Mouse (Mus musculus) neural tube, embryonic 11.5 days (tissue): ENCODE measurements around the gene Skap2. TPM values are rescaled to one million over a fixed set of nuclear protein-coding genes. Genes with fewer than 3 reads are reported as not detected.

Experiments used
- ATAC-seq: fragments of 200-750 bp; cut with Nextera tagmentation; 2 replicates; pipeline ENCODE4 v1.8.0; 2017; ENCODE audit warnings: moderate number of reproducible peaks, mild to moderate bottlenecking, moderate TSS enrichment, moderate library complexity; ENCODE audit not compliant: insufficient read depth, low FRiP score, low TSS enrichment
- DNase-seq: peaks from one replicate; pipeline ENCODE4 v3.0.0-alpha.2; 2015; ENCODE audit warnings: low spot score
- H3K27ac ChIP-seq: fragments of 300-500 bp; sonication (generic); 2 replicates; pipeline ENCODE4 v1.5.1; 2014; ENCODE audit warnings: low read depth, mild to moderate bottlenecking, low read length
- H3K27me3 ChIP-seq: fragments of 300-500 bp; sonication (generic); 2 replicates; pipeline ENCODE4 v1.6.1; 2014; ENCODE audit warnings: mild to moderate bottlenecking, low read length, mixed read lengths; ENCODE audit not compliant: control insufficient read depth, insufficient read depth
- H3K36me3 ChIP-seq: fragments of 300-500 bp; sonication (generic); 2 replicates; pipeline ENCODE4 v1.6.1; 2014; ENCODE audit warnings: mild to moderate bottlenecking, low read length, moderate library complexity, mixed read lengths; ENCODE audit not compliant: control insufficient read depth, insufficient read depth
- H3K4me1 ChIP-seq: fragments of 300-500 bp; sonication (generic); 2 replicates; pipeline ENCODE4 v1.6.1; 2014; ENCODE audit warnings: low read length, mixed read lengths; ENCODE audit not compliant: control insufficient read depth, insufficient read depth
- H3K4me2 ChIP-seq: fragments of 300-500 bp; sonication (generic); 2 replicates; pipeline ENCODE4 v1.6.1; 2014; ENCODE audit warnings: low read depth, mild to moderate bottlenecking, moderate library complexity
- H3K4me3 ChIP-seq: fragments of 300-500 bp; sonication (generic); 2 replicates; pipeline ENCODE4 v1.5.1; 2014; ENCODE audit warnings: low read depth, low read length
- H3K9ac ChIP-seq: fragments of 300-500 bp; sonication (generic); 2 replicates; pipeline ENCODE4 v1.6.1; 2014; ENCODE audit warnings: mild to moderate bottlenecking, low read length
- H3K9me3 ChIP-seq: fragments of 300-500 bp; sonication (generic); 2 replicates; pipeline ENCODE4 v1.6.1; 2016; ENCODE audit warnings: low read length; ENCODE audit not compliant: control insufficient read depth
- WGBS: fragments of 180-500 bp; shearing (Covaris S2); extraction: QIAGEN DNeasy Blood & Tissue Kit; methylation state at CpG from one replicate; pipeline ENCODE4 v1.1.7; 2014; 5-methylcytosine and 5-hydroxymethylcytosine counted together
- polyA plus RNA-seq: library from polyadenylated mRNA; unstranded; fragments of >200 nt; fragmentation: Nextera tagmentation; extraction: Ambion mirVana; gene quantifications from 2 replicates; pipeline ENCODE4 v1.2.1, GENCODE M21; 2014

The Skap2 gene
- polyA plus RNA-seq, 1 experiment from 2014 or later: 71.8 TPM

DNA sequence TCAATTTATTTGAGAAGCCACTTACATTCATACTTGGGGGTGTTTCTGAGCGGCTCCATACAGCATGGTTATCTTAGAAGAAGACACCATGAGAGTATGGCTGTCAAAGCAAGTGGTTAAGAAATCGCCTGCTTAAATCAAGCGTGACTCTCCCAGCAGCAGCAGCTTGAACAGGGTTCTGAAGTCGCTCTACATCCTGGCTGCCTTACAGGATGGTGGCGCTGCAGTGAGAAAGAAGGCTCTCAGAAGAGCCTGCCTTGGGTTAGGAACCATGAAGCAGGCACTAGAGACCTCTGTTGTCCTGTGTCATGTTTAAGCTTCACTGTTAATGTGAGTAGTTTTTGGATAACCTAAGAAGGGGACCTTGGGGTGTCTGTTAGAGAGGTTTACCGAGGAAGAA, 204.3 kb downstream of the Skap2 start:
- no peak overlapping the region for H3K4me3 ChIP-seq
- DNase-seq (no peak), ATAC-seq (no peak)
- H3K4me1 ChIP-seq: no peaks in the 10 kb centered on the region
- no peak overlapping the region for H3K4me2 ChIP-seq
- H3K9ac ChIP-seq: no peak overlapping the region
- H3K27ac ChIP-seq: no peak overlapping the region
- no peaks in the 10 kb centered on the region for H3K27me3 ChIP-seq
- no peaks in the 10 kb centered on the region for H3K36me3 ChIP-seq
- WGBS: 74% methylated on average over 6 of the region's 6 CpGs
- no peaks in the 10 kb centered on the region for H3K9me3 ChIP-seq

Other genes starting within 250 kb of the Skap2 start
- 8.0 and 9.3 TPM in 2 replicates for gene Hoxa1, start 145.8 kb upstream of the Skap2 start, polyA plus RNA-seq
- 36.0 and 37.5 TPM in 2 replicates for gene Hoxa2, start 152.3 kb upstream of the Skap2 start, polyA plus RNA-seq
- gene 5730596B20Rik, start 164.9 kb upstream of the Skap2 start, polyA plus RNA-seq: 4.1 and 4.5 TPM in 2 replicates
- 10.2 and 11.7 TPM in 2 replicates for gene Hoxa4, start 179.2 kb upstream of the Skap2 start, polyA plus RNA-seq
- 53.4 and 56.5 TPM in 2 replicates for gene Hoxa5, start 192.0 kb upstream of the Skap2 start, polyA plus RNA-seq
- 16.0 and 18.8 TPM in 2 replicates for gene Hoxa6, start 196.2 kb upstream of the Skap2 start, polyA plus RNA-seq
- 20.2 TPM in 2 replicates for gene Hoxa3, start 200.8 kb upstream of the Skap2 start, polyA plus RNA-seq
- not detected in 2 replicates for gene Gm28308, start 200.8 kb upstream of the Skap2 start, polyA plus RNA-seq
- 61.2 and 71.3 TPM in 2 replicates for gene Hoxa7, start 209.3 kb upstream of the Skap2 start, polyA plus RNA-seq
- 98.8 and 105 TPM in 2 replicates for gene Hoxa9, start 218.5 kb upstream of the Skap2 start, polyA plus RNA-seq
- 70.6 and 72.8 TPM in 2 replicates for gene Hoxa10, start 228.3 kb upstream of the Skap2 start, polyA plus RNA-seq
- gene Hoxa11, start 233.3 kb upstream of the Skap2 start, polyA plus RNA-seq: 6.0 and 6.7 TPM in 2 replicates
- gene Hoxa13, start 248.3 kb upstream of the Skap2 start, polyA plus RNA-seq: 0.11 and 0.26 TPM in 2 replicates